In genomic region chr12:3234061-3234460, GRCm38 (mm10) we compare ENCODE assay signal across 24 mouse cellular contexts.
DNase-seq lines count a peak whose midpoint lies in the region; ATAC-seq and TF ChIP-seq lines count a peak whose summit lies in the region.
"Had no signal": no experiment of that assay in that cellular context is flagged by ENCODE, and none has a peak within 500 bp of the region (broad histone marks: within the 10 kb centered on the region; RNA-seq: fewer than 3 reads in every experiment).

No protein-coding gene starts in this region.

- H3K27ac ChIP-seq in testis, adult 2 months (ENCODE audit: control insufficient read depth, insufficient read depth, low read depth, low read length): no peak overlapping the region
- H3K27ac ChIP-seq: forebrain, embryonic 10.5 days; forebrain, embryonic 13.5 days; gastrocnemius, adult 2 months; heart, embryonic 15.5 days; hindbrain, embryonic 14.5 days had no signal

- no peak for TF ChIP-seq CTCF in testis, adult 2 months (IDR thresholded peaks at IDR 0.05; ENCODE audit: control insufficient read depth, insufficient read depth, insufficient replicate concordance, low read depth, low read length)

- H3K4me3 ChIP-seq in testis, adult 2 months (ENCODE audit: control insufficient read depth, low read depth, low read length): peak overlapping the region; percentile 100; the same call in 1 of the 2 replicates

- no peaks in the 10 kb centered on the region for H3K36me3 ChIP-seq in testis, adult 2 months (ENCODE audit: control insufficient read depth, insufficient read depth, low read length)

- TF ChIP-seq POLR2A in testis, adult 2 months (IDR thresholded peaks at IDR 0.05; ENCODE audit: control insufficient read depth, low read depth, low read length): no peak

- peaks cover 5% of the 10 kb centered on the region; the same call in 1 of the 2 replicates for H3K4me1 ChIP-seq in testis, adult 2 months (ENCODE audit: control insufficient read depth, insufficient read depth, low read length)

- DNase-seq in CD4-positive, CD25-positive, alpha-beta regulatory T cell, adult 2 months (ENCODE audit: low read depth, low spot score): peak; percentile 11
- peak; percentile 18 for DNase-seq in cerebellum, adult 8-10 months
- DNase-seq in cerebellum, postnatal 14 days: no peak
- DNase-seq in heart, adult 11 months: peak; percentile 85
- no peak for DNase-seq in heart, postnatal 4 days
- DNase-seq in testis, postnatal 10 days (ENCODE audit: low spot score): no peak
- DNase-seq: adrenal gland, postnatal 14 days; cerebellum, adult 11 months; cerebellum, postnatal 25 days; gastrocnemius, adult 2 months; gastrocnemius, postnatal 14 days; heart, adult 18-20 months; heart, postnatal 10 days; heart, postnatal 36 days; kidney, adult 18-20 months had no signal

- no peak for ATAC-seq in CD4-positive, CD25-positive, alpha-beta regulatory T cell, adult 4 months
- ATAC-seq: activated CD4-positive, CD25-positive, alpha-beta regulatory T cell, adult 4 months; inflammation-experienced regulatory T-cells, adult 6 months had no signal

- H3K27me3 ChIP-seq in testis, adult 2 months (ENCODE audit: control insufficient read depth, insufficient read depth, low read length): no peaks in the 10 kb centered on the region
- H3K27me3 ChIP-seq: forebrain, embryonic 13.5 days; heart, embryonic 12.5 days; heart, embryonic 15.5 days had no signal

Comparison
In these comparisons a context has a peak if more than half of its experiments do, and no peak if none do; other contexts are left out.
1. DNase-seq: peak in CD4-positive, CD25-positive, alpha-beta regulatory T cell, adult 2 months (single experiment), cerebellum, adult 8-10 months (single experiment) and heart, adult 11 months (single experiment); none in cerebellum, postnatal 14 days (0 of 2), heart, postnatal 4 days (single experiment) and testis, postnatal 10 days (single experiment).